Mouse (Mus musculus) heart, adult 2 months (tissue): ENCODE measurements around the gene Lif. TPM values are rescaled to one million over a fixed set of nuclear protein-coding genes. Genes with fewer than 3 reads are reported as not detected.

Source experiments
- DNase-seq, 2 experiments: peaks; one replicate each; pipeline ENCODE4 v3.0.0; 2021
- H3K27ac ChIP-seq: fragments of 200-600 bp; 2 replicates; pipeline ENCODE4 v1.8.1; 2022
- H3K27me3 ChIP-seq: fragments of 200-500 bp; 2 replicates; pipeline ENCODE4 v1.6.1; 2012; ENCODE audit warnings: mild to moderate bottlenecking, low read length, inconsistent platforms, mixed read lengths; ENCODE audit not compliant: control insufficient read depth, insufficient read depth
- H3K36me3 ChIP-seq: fragments of 200-500 bp; 2 replicates; pipeline ENCODE4 v1.6.1; 2012; ENCODE audit warnings: low read length, inconsistent platforms; ENCODE audit not compliant: control insufficient read depth, insufficient read depth
- H3K4me1 ChIP-seq: fragments of 200-500 bp; 2 replicates; pipeline ENCODE4 v1.6.1; 2011; ENCODE audit warnings: low read length; ENCODE audit not compliant: control insufficient read depth, insufficient read depth
- H3K4me3 ChIP-seq: fragments of 200-600 bp; 2 replicates; pipeline ENCODE4 v1.8.1; 2022
- H3K79me2 ChIP-seq: fragments of 200-500 bp; replicated peaks from 2 replicates; pipeline ENCODE4 v1.6.1; 2012; ENCODE audit warnings: mild to moderate bottlenecking, inconsistent platforms, low read length, moderate library complexity, mixed read lengths; ENCODE audit not compliant: control insufficient read depth, insufficient read depth
- H3K9ac ChIP-seq: fragments of 200-500 bp; 2 replicates; pipeline ENCODE4 v1.6.1; 2012; ENCODE audit warnings: low read depth, mild to moderate bottlenecking, control low read depth, inconsistent platforms, low read length, mixed read lengths
- CTCF ChIP-seq: fragments of 200-600 bp; IDR thresholded peaks from 2 replicates; pipeline ENCODE4 v1.8.1; 2022; ENCODE audit warnings: antibody characterized with exemption, mild to moderate bottlenecking, moderate library complexity
- EP300 ChIP-seq: fragments of 200-500 bp; IDR thresholded peaks from 2 replicates; pipeline ENCODE4 v1.6.1; 2011; ENCODE audit warnings: low read depth, low read length, control low read depth; ENCODE audit not compliant: insufficient read depth
- POLR2A ChIP-seq: fragments of 200-500 bp; IDR thresholded peaks from 2 replicates; pipeline ENCODE4 v1.6.1; 2011; ENCODE audit warnings: mild to moderate bottlenecking, low read depth, low read length, control low read depth; ENCODE audit not compliant: insufficient read depth
- WGBS: fragments of 180-500 bp; shearing (Covaris S2); methylation state at CpG from one replicate; pipeline ENCODE4 v1.1.7; 2018; 5-methylcytosine and 5-hydroxymethylcytosine counted together
- intact Hi-C: fragments of 180-260 bp; cut with DNase I; formaldehyde crosslinking; loops from one replicate; pipeline ENCODE4 v1.15.1; 2025
- polyA plus RNA-seq: library from polyadenylated mRNA; depleted of rRNA; stranded (reverse); fragments of >200 nt; gene quantifications from 2 replicates; pipeline ENCODE4 v1.2.3, GENCODE M21; 2012
- total RNA-seq, 2 experiments: library from RNA; stranded (reverse); gene quantifications; 2 replicates each; pipeline ENCODE4 v1.2.3; 2021

Gene Lif
- total and polyA plus RNA-seq, 3 experiments, result 0.21 to 1.5 (median 0.36) TPM

GRCm38 (mm10) chr11:4261969-4262368, 4.6 kb downstream of the Lif start:
- peak in 1 of 2 experiments; percentile 39 for DNase-seq
- 24% methylated on average over 5 of the region's 5 CpGs for WGBS
- no peak overlapping the region for H3K4me3 ChIP-seq
- intact Hi-C loops, result no loop called here
- peak; percentile 49 for TF ChIP-seq CTCF
- TF ChIP-seq EP300, result no peak
- no peak overlapping the region for H3K9ac ChIP-seq
- no peaks in the 10 kb centered on the region for H3K27me3 ChIP-seq
- H3K27ac ChIP-seq, result no peak overlapping the region
- H3K79me2 ChIP-seq, result no peaks in the 10 kb centered on the region
- peaks cover 7% of the 10 kb centered on the region for H3K4me1 ChIP-seq
- H3K36me3 ChIP-seq, result no peaks in the 10 kb centered on the region

- intact Hi-C loops, result no loop called here
- no peaks in the 10 kb centered on the region for H3K36me3 ChIP-seq
- peaks cover 7% of the 10 kb centered on the region for H3K4me1 ChIP-seq
- TF ChIP-seq POLR2A, result no peak
- H3K27ac ChIP-seq, result no peak overlapping the region
- no peak for DNase-seq
- WGBS, result 23% methylated on average over 7 of the region's 7 CpGs
- H3K79me2 ChIP-seq, result no peaks in the 10 kb centered on the region
- no peaks in the 10 kb centered on the region for H3K27me3 ChIP-seq
- no peak overlapping the region for H3K4me3 ChIP-seq
- no peak overlapping the region for H3K9ac ChIP-seq
Observed at GRCm38 (mm10) chr11:4262847-4263246, 5.5 kb downstream of the Lif start.

GRCm38 (mm10) chr11:4263296-4263695, 5.9 kb downstream of the Lif start:
- intact Hi-C loops, result no loop called here
- Histone ChIP-seq H3K79me2 (no peaks in the 10 kb centered on the region), H3K27me3 (no peaks in the 10 kb centered on the region), H3K4me3 (no peak overlapping the region), H3K36me3 (no peaks in the 10 kb centered on the region), H3K4me1 (peaks cover 7% of the 10 kb centered on the region), H3K27ac (no peak overlapping the region), H3K9ac (no peak overlapping the region)
- TF ChIP-seq CTCF (no peak), POLR2A (no peak), EP300 (no peak)
- no peak for DNase-seq
- 88% methylated on average over 1 of the region's 1 CpGs for WGBS

- no peaks in the 10 kb centered on the region for H3K36me3 ChIP-seq
- H3K79me2 ChIP-seq, result no peaks in the 10 kb centered on the region
- H3K4me3 ChIP-seq, result no peak overlapping the region
- H3K9ac ChIP-seq, result no peak overlapping the region
- intact Hi-C loops, result no loop called here
- H3K27ac ChIP-seq, result no peak overlapping the region
- no peak for TF ChIP-seq POLR2A
- no peak for TF ChIP-seq EP300
- TF ChIP-seq CTCF, result no peak
- H3K27me3 ChIP-seq, result no peaks in the 10 kb centered on the region
- 53% methylated on average over 7 of the region's 7 CpGs for WGBS
- peak; percentile 72 to 80 for DNase-seq
- peaks cover 7% of the 10 kb centered on the region for H3K4me1 ChIP-seq
Observed at GRCm38 (mm10) chr11:4264066-4264465, 6.7 kb downstream of the Lif start.

GRCm38 (mm10) chr11:4266271-4267201, 9.2 kb downstream of the Lif start:
- Histone ChIP-seq H3K9ac (peak overlapping the region; percentile 81), H3K36me3 (no peaks in the 10 kb centered on the region), H3K4me3 (peak overlapping the region; percentile 57), H3K27ac (peak overlapping the region; percentile 40; the same call in 1 of the 2 replicates), H3K27me3 (no peaks in the 10 kb centered on the region), H3K79me2 (no peaks in the 10 kb centered on the region), H3K4me1 (peaks cover 4% of the 10 kb centered on the region)
- peak; percentile 78 to 79 for DNase-seq
- under 1% methylated on average over 61 of the region's 61 CpGs for WGBS
- intact Hi-C loops, result loop anchor here (5.0 kb wide), 1 partner anchor 36 kb away; no protein-coding TSS in a partner anchor
- peak; percentile 49 for TF ChIP-seq CTCF
- no peak for TF ChIP-seq POLR2A
- no peak for TF ChIP-seq EP300

- no peaks in the 10 kb centered on the region for H3K79me2 ChIP-seq
- no peaks in the 10 kb centered on the region for H3K36me3 ChIP-seq
- 20% methylated on average over 13 of the region's 13 CpGs for WGBS
- no peak overlapping the region for H3K27ac ChIP-seq
- no peak overlapping the region for H3K9ac ChIP-seq
- H3K4me3 ChIP-seq, result peak overlapping the region; percentile 57
- H3K27me3 ChIP-seq, result no peaks in the 10 kb centered on the region
- peaks cover 2% of the 10 kb centered on the region for H3K4me1 ChIP-seq
- DNase-seq, result no peak
- intact Hi-C loops, result loop anchor here (5.0 kb wide), 1 partner anchor 35 kb away; no protein-coding TSS in a partner anchor
- TF ChIP-seq CTCF (no peak), POLR2A (no peak), EP300 (no peak)
Observed at GRCm38 (mm10) chr11:4267202-4267578, 9.8 kb downstream of the Lif start.
